Mouse (Mus musculus) testis, adult 2 months (tissue): ENCODE measurements at regions not wholly inside any gene's neighbourhood (a gene's known extent, or its start where the extent isn't known, plus 50 kb on each side); places are given as distances from the start of the nearest gene placed in this dataset.

Source experiments
- CTCF ChIP-seq: fragments of 200-500 bp; IDR thresholded peaks from 2 replicates; pipeline ENCODE4 v1.5.1; 2012; ENCODE audit warnings: low read depth, mild to moderate bottlenecking, inconsistent platforms, low read length, moderate library complexity; ENCODE audit not compliant: control insufficient read depth, insufficient read depth, insufficient replicate concordance
- POLR2A ChIP-seq: fragments of 200-500 bp; IDR thresholded peaks from 2 replicates; pipeline ENCODE4 v1.6.1; 2012; ENCODE audit warnings: low read depth, mild to moderate bottlenecking, inconsistent platforms, low read length, moderate library complexity; ENCODE audit not compliant: control insufficient read depth

DNA sequence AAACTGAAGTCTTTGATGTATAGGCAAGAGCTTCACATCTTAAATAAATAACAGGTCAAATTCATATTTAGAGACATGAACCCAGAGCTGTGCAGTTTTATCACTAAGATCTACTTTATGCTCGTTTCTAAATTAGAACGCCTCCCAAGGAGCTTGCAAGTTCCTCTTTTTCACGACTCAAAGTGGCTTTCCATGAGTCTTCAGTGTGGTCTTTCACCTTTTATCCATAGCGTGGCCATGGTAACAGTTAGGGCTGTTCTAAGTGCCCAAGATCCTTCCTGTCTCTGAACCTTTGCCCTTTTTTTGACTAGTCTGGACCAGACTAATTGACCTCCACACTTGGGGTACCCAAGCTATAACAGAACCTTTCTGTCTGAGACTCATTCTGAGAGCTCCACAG is 290.5 kb downstream of the Insc start:
- TF ChIP-seq CTCF (no peak), POLR2A (no peak)
